Mouse (Mus musculus) left cerebral cortex, adult 9 months (tissue): Measurements from ENCODE around the gene Tdrkh.
A peak's percentile ranks its signal among the peaks of the same experiment; 100 is the strongest.

Experiments used
- DNase-seq, 2 experiments: peaks; one replicate each; pipeline ENCODE4 v3.0.0; 2022; ENCODE audit warnings: low spot score in 2 of 2

Tdrkh gene

DNA sequence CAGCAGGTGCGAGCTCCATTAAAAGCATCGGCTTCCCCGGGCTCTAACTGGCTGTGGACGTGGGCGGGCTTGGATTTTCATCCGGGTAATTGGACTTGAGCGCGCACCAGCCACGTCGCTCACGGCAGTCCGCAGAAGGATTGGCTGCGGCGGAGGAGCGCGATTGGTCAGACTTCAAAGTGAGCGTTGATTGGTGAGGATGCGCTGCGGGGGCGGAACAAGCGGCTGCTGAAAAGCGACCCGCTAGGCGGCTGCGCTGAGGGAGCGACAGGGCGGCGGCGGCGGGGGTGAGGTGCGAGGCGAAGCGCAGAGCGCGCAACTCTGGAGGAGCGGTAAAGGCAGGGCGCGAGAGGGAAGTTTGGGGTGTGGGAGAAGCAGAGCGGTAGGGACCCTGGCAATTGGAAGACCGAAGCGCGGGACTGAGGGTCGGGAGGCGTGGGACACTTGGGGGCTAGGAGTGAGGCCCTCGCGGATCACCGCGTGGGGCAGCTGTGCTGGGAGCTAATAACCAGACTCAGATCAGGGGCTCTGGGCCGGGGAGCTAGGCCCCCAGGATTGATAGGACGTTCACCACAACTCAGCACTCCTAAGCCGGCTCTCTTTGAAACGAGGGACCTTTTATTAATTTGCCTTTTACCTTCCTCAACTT lies at the start of gene Tdrkh:
Gene Tdrkh (plus strand): TSS at position 243 of the 649 bp plus-strand sequence.
- peak; percentile 97 to 99 for DNase-seq

DNA sequence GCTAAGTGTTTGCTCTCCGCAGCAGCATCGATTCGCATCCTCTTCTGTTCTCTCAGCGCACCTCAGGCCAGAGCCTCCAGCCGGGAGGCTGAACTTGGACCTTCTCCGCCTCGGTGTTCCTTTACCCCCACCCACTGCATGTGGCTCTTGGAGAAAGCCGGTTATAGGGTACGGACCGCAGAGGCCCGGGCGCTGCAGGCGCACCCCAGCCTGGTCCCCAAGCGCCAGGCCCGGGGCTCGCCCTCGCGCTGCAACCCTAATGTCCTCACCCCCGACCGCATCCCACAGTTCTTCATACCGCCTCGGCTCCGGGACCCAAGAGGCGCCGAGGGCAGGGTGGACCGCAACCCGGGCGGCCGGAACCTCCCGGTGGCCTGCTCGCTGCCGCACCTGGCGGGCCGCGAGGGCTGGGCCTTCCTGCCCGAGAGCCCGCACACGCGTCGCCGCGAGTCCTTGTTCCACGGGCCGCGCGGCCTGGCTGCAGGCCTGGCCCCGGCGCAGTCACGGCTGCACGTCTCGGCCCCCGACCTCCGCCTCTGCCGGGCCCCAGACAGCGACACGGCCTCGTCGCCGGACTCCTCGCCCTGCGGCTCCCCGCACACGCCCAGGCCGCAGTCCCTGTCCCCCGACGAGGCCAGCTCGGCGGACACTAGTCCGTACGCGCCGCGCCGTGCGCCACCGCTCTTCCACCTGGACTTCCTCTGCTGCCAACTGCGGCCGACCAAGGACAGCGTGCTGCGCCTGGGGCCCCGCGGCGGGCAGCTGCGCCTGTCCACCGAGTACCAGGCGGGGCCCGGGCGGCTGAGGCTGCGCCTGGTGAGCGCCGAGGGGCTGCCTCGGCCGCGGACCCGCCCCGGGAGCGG lies 49.6 kb upstream of the Tdrkh start:
- no peak for DNase-seq

DNA sequence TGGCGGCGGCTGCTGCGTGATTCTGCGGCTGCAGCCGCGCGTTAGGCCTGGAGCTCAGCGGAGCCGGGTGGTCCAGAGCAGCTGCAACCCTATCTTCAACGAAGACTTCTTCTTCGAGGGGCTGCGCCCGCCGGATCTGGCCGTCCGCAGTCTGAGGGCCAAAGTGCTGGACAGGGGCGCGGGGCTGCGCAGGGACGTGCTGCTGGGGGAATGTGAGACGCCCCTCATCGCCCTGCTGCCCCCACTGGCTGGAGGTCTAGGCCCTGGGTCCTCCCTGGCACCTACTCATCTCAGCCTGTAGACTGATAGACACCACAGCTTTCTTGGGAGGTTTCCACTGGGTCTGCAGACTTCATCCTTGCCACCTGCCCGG lies 48.9 kb upstream of the Tdrkh start:
- DNase-seq, result no peak

GRCm38 (mm10) chr3:94366761-94367160 lies 46.3 kb upstream of the Tdrkh start:
- peak; percentile 33 to 90 for DNase-seq

GRCm38 (mm10) chr3:94367511-94367910 lies 45.6 kb upstream of the Tdrkh start:
- DNase-seq, result no peak

GRCm38 (mm10) chr3:94368631-94369030 lies 44.4 kb upstream of the Tdrkh start:
- DNase-seq, result no peak

DNA sequence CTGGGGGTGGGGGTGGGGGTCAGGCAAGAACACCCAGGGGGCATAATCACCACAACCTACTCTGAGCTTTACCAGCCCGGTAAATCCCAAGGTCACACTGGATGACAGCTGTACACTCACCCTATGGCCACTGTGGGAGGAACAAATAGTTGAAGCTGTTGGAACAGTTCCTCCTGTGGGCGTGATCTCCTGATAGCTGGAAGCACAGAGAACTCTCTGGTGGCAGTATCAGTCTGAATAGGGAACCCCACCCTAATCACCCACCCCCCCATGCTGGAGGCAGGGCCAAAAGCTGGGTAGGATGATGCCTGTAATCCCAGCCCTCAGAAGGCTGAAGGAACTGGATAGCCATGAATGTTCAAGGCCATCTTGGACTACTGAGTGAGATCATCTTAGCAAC lies 43.4 kb upstream of the Tdrkh start:
- no peak for DNase-seq

GRCm38 (mm10) chr3:94371637-94372036 lies 41.4 kb upstream of the Tdrkh start:
- no peak for DNase-seq

GRCm38 (mm10) chr3:94372038-94372437 lies 41.0 kb upstream of the Tdrkh start:
- DNase-seq, result no peak

DNA sequence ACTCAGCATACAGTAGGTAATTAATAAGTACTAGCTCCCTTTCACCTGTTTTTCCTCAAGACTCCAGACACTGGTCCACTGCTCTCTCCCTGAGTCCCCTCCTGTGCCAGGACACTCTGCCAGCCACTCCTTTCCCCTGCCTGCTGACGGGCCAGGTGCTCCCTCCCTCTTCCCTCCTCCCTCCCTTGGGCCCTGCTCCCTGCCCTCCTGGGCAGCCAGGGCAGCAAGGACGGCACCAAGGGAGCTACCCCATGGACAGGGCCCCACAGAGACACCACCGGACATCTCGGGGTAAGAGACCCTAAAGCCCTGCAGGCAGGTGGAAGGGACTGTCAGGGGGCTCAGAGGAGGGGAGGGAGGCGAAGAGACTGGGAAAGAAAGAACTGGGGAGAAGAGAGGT lies 40.4 kb upstream of the Tdrkh start, which contains the start of gene Rorc:
Gene Rorc (plus strand): TSS at position 154 of the 400 bp plus-strand sequence.
- no peak for DNase-seq

- DNase-seq, result no peak
Measured at GRCm38 (mm10) chr3:94373090-94373489, 40.0 kb upstream of the Tdrkh start.

- no peak for DNase-seq
Measured at GRCm38 (mm10) chr3:94373597-94374011, 39.5 kb upstream of the Tdrkh start.

GRCm38 (mm10) chr3:94374636-94375035 lies 38.4 kb upstream of the Tdrkh start:
- DNase-seq, result no peak

GRCm38 (mm10) chr3:94375146-94375545 lies 37.9 kb upstream of the Tdrkh start:
- no peak for DNase-seq

GRCm38 (mm10) chr3:94375861-94376260 lies 37.2 kb upstream of the Tdrkh start:
- DNase-seq, result no peak

DNA sequence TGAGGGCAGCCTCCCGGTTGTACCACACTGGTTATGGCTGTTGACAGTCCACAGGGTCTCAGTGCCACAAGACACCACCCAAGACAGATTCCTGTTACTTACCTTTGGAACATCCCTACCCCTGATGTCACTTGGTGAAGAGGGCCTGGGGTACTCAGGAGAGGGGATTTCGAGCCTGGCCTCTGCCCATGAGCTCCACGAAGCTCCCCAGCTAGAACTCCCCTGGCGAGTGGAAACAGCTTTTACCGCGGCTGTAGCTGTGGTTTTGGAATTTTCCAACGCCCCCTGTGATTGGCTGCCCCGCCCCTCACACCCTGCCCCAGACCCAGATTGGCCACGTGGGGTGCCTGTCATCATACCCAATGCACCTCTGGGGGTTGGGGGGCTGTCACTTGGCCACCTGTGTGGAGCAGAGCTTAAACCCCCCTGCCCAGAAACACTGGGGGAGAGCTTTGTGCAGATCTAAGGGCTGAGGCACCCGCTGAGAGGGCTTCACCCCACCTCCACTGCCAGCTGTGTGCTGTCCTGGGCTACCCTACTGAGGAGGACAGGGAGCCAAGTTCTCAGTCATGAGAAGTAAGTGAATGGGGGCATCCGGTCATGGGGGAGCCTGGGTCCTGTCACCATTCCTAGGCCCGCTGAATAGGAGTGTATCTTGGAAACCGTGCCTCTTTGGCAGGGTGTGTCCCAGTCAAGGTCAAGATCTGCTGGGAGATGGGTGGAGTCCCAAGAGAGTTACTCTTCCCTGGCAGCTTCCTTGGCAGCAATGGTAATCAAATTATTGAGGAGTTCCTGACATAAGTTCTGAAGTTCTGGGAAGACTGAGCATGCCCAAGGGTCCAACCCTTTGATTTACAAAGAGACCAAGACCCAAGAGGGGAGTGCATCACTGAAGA lies 35.8 kb upstream of the Tdrkh start:
- DNase-seq, result no peak

DNA sequence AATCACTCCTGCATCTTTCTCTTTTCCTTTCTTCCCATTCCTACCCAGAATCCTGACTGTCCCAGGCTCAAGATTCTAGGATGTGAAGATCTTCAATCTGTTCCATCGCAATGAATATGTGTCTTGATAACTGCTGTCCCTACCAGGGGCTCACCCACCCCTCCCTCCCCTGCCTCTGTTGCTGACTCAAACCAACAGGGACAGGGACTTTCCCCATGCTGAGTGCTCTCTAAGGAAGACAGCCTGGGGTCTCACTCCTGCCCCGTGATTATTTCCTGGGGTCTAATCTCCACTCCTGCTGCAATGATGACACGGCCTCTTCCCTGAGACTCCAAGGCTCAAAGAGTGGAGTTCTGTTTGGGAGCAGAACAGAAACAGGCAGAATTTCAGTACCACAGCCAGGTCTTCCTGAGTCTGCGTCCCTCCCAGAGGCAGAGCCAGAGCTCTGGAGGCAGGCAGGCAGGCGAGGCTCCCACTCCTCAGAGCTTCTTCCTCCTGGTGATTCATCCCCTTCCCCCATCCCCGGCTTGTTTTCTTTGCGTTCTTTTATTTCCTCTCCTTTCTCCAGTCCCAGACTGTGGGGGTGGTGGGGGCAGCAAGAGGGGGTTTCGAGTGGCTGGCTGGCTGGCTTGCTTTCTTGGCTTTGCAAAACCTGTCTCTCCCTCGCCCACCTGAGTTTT lies 33.1 kb upstream of the Tdrkh start:
- no peak for DNase-seq

DNA sequence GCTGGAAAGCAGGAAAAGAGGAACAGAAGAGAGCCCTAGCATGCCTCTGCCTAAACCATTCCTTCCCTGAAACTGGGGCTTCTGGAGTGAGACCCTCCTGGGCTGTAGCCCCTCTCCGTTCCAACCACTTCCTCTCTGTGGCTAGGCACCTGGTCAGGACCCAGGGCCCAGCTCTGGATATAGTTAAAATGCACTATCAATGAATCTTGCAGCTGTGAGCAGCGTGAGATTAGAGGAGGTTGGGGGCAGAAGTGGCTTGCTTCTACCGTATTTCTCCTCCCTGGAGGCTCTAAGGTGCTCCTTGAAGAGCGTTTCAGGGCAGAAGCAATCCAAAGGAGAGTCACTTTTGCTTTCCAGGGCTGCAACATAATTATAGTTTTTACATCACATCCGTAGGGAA lies 30.8 kb upstream of the Tdrkh start:
- no peak for DNase-seq

- no peak for DNase-seq
Measured at GRCm38 (mm10) chr3:94383476-94383875, 29.6 kb upstream of the Tdrkh start.

DNA sequence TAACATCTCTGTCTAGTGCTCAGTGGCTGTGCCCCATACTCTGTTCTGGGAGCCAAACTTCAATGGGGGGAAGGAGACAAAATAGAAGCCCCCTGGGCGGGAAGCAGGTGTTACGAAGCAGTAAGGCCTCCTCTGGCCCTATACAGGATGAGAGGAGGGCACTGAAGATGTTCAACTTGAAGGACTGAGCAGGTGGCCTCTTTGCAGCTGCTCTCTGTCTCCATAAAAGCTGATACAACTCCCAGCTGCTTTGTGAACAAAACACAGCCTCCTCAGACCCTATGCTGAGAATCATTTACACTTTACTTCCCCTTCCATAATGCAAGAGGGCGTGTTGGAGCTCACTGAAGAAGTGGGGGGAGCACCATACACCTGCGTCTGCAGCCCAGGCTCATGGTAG lies 26.4 kb upstream of the Tdrkh start:
- no peak for DNase-seq

DNA sequence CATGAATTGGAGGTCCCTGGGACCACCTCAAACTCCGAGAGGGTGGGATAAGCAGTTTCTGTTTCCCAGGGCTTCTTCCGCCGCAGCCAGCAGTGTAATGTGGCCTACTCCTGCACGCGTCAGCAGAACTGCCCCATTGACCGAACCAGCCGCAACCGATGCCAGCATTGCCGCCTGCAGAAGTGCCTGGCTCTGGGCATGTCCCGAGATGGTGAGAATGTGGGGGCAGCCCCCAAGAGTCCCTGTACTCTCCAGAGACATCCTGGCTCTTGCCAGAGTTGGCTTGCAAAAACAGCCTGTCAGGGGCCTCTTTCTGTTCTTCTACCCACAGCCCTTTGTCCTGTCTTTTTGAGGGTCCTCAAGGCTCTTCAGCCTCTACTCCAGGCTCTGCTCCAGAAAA lies 25.7 kb upstream of the Tdrkh start:
- no peak for DNase-seq

- DNase-seq, result no peak
Measured at GRCm38 (mm10) chr3:94388047-94388446, 25.0 kb upstream of the Tdrkh start.
